Mouse (Mus musculus): Measurements from ENCODE around the gene 2310050C09Rik.

DNA sequence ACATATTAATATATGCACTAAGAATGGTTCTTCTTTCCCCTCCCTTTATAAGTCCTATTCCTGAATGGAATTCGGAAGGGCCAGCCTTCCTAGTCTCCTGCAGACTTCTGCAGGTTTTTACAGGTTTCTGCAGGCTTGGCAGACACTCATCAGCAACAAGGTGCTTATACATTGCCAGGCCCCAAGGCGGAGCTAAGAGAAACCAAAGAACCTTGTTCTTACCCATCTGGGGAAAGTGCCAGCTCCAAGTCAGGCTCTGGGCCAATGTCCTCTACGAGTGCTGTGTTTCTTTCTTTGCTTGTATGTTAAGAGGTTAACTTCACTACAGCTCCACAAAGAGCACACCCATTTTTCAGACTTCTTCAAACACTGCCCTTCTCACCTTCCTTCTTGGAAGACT lies 24.0 kb upstream of the 2310050C09Rik start:
- TF ChIP-seq CTCF (IDR thresholded peaks at IDR 0.05) (no peak), EP300 (IDR thresholded peaks at IDR 0.05) (no peak)
